Mouse (Mus musculus): ENCODE results near the gene Tubgcp6. TPM values are rescaled to one million over a fixed set of nuclear protein-coding genes. Genes with fewer than 3 reads are reported as not detected.

Gene Tubgcp6
- total and polyA plus RNA-seq, 2 experiments: 6.5 to 13.2 TPM

DNA sequence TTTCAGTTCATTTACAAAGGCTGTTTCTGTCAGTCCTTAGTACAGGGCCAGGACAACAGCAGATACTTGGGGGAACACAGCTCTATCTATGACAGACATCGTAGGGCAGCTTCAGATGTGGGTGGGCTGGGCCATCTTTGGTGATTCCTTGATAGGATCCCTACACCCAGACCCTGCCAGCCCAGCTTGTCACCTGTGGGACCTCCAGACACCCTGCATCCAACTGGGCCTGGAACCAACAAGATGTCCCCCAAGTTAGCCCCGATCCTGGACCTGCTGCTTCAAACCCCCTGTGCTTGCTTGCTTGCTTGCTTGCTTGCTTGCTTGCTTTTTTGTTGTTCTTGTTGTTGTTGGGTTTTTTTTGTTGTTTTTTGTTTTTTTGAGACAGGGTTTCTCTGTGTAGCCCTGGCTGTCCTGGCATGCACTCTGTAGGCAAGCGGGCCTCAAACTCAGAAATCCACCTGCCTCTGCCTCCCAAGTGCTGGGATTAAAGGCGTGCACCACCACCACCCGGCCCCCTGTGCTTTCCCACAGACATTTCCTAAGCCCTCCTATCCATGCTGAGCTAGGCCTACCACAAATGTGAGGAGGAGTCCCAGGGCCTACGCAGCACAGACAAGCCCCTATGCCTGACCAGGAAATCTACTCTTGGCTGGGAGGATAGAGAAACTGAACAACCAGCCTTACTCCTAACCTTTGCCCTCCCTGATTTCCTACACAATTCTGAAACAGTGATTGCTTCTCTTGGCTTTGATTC is 61.0 kb downstream of the Tubgcp6 start:
- peaks cover 8% of the 10 kb centered on the region for H3K27me3 ChIP-seq (ENCODE audit: control insufficient read depth, insufficient read depth, low read length)

DNA sequence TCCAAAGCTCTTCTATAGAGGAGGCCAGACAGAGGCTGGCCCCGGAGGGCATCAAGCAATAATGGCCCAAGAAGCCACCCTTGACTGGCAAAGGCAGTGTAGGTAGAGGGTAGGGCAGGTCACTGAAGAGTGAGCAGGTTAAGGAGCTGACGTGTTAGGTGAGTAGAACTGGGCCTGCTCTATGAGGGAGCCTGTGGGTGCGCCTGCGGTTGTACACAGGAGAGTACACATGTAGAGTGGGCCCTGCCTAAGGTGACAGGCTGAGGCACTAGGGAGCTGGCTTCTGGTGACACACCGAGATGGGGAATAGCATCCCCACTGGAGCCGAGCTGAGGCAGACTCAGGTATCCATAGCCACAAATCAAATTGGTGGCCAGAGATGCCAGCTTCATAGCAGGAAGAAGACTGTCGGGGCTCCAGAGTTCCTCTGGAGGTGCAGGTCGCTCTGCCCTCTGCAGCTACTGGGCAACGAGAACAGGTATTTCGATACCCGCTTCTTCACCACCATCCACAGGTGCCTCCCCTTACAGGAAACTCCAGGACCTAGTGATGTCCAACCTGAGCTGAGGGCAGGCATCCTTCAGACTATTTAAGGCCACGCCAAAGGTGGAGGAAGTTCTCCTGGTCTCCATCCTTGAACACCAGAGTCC is 62.0 kb downstream of the Tubgcp6 start:
- no peak for DNase-seq (ENCODE audit: extremely low read depth, low read depth, low spot score)
- TF ChIP-seq CTCF (IDR thresholded peaks at IDR 0.05; ENCODE audit: low read depth, low read length) (no peak), POLR2A (IDR thresholded peaks at IDR 0.05; ENCODE audit: extremely low read depth, insufficient read depth, low read length) (no peak)
- peaks cover 8% of the 10 kb centered on the region for H3K27me3 ChIP-seq (ENCODE audit: control insufficient read depth, insufficient read depth, low read length)
- WGBS: 92% methylated on average over 12 of the region's 12 CpGs
- H3K36me3 ChIP-seq (ENCODE audit: control insufficient read depth, insufficient read depth, low read length): no peaks in the 10 kb centered on the region
- H3K27ac ChIP-seq (replicated peaks; ENCODE audit: insufficient read depth, low read depth, low read length): no peak overlapping the region
- no peaks in the 10 kb centered on the region for H3K79me2 ChIP-seq (ENCODE audit: control insufficient read depth, insufficient read depth, low read length)
- no peak overlapping the region for H3K4me3 ChIP-seq (ENCODE audit: insufficient read depth, low read depth, low read length)
- no peak overlapping the region for H3K9ac ChIP-seq (ENCODE audit: low read depth, low read length)
- H3K4me1 ChIP-seq (ENCODE audit: control insufficient read depth, insufficient read depth, low read length): peaks cover 2% of the 10 kb centered on the region; the same call in 1 of the 2 replicates

More for the DNA sequence above, 61.0 kb downstream of the Tubgcp6 start:
- H3K27ac ChIP-seq (replicated peaks; ENCODE audit: insufficient read depth, low read depth, low read length): no peak overlapping the region
- H3K79me2 ChIP-seq (ENCODE audit: control insufficient read depth, insufficient read depth, low read length): no peaks in the 10 kb centered on the region
- H3K9ac ChIP-seq (ENCODE audit: low read depth, low read length): no peak overlapping the region
- H3K36me3 ChIP-seq (ENCODE audit: control insufficient read depth, insufficient read depth, low read length): no peaks in the 10 kb centered on the region
- peaks cover 2% of the 10 kb centered on the region; the same call in 1 of the 2 replicates for H3K4me1 ChIP-seq (ENCODE audit: control insufficient read depth, insufficient read depth, low read length)
- no peak for TF ChIP-seq POLR2A (IDR thresholded peaks at IDR 0.05; ENCODE audit: extremely low read depth, insufficient read depth, low read length)
- TF ChIP-seq CTCF (IDR thresholded peaks at IDR 0.05; ENCODE audit: low read depth, low read length): no peak
- H3K4me3 ChIP-seq (ENCODE audit: insufficient read depth, low read depth, low read length): no peak overlapping the region
- DNase-seq (ENCODE audit: extremely low read depth, low read depth, low spot score): no peak
- WGBS: 92% methylated on average over 6 of the region's 6 CpGs

DNA sequence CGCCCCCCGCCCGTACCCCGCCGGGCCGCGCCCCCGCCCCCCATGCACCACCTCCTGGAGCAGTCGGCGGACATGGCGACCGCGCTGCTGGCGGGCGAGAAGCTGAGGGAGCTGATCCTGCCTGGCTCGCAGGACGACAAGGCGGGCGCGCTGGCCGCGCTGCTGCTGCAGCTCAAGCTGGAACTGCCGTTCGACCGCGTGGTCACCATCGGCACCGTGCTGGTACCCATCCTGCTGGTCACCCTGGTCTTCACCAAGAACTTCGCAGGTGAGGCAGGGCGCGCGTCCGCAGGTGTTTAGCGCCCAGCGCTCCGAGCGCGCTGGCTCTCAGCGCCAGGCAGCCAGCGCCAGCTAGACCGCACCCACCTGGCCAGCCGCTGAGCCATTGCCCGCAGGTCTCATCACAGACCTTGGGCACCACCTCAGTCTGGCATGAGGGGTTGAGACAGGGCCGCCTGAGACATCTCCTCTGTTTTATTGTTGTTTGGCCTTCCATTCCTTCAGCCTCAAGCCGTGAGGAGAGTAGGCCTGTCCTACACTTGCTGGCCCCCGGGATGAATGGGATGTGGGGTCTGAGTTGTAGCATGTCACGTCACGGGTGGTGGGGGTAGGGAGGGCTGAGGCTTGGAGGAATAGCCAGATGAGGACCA is 62.8 kb downstream of the Tubgcp6 start:
- Histone ChIP-seq H3K9ac (ENCODE audit: low read depth, low read length) (no peak overlapping the region), H3K27ac (replicated peaks; ENCODE audit: insufficient read depth, low read depth, low read length) (no peak overlapping the region), H3K27me3 (ENCODE audit: control insufficient read depth, insufficient read depth, low read length) (peaks cover 8% of the 10 kb centered on the region), H3K4me3 (ENCODE audit: insufficient read depth, low read depth, low read length) (peak overlapping the region; percentile 40; the same call in 1 of the 2 replicates), H3K36me3 (ENCODE audit: control insufficient read depth, insufficient read depth, low read length) (no peaks in the 10 kb centered on the region), H3K4me1 (ENCODE audit: control insufficient read depth, insufficient read depth, low read length) (peaks cover 2% of the 10 kb centered on the region; the same call in 1 of the 2 replicates), H3K79me2 (ENCODE audit: control insufficient read depth, insufficient read depth, low read length) (no peaks in the 10 kb centered on the region)
- no peak for DNase-seq (ENCODE audit: extremely low read depth, low read depth, low spot score)
- 5% methylated on average over 44 of the region's 48 CpGs for WGBS
- TF ChIP-seq CTCF (IDR thresholded peaks at IDR 0.05; ENCODE audit: low read depth, low read length) (no peak), POLR2A (IDR thresholded peaks at IDR 0.05; ENCODE audit: extremely low read depth, insufficient read depth, low read length) (no peak)

DNA sequence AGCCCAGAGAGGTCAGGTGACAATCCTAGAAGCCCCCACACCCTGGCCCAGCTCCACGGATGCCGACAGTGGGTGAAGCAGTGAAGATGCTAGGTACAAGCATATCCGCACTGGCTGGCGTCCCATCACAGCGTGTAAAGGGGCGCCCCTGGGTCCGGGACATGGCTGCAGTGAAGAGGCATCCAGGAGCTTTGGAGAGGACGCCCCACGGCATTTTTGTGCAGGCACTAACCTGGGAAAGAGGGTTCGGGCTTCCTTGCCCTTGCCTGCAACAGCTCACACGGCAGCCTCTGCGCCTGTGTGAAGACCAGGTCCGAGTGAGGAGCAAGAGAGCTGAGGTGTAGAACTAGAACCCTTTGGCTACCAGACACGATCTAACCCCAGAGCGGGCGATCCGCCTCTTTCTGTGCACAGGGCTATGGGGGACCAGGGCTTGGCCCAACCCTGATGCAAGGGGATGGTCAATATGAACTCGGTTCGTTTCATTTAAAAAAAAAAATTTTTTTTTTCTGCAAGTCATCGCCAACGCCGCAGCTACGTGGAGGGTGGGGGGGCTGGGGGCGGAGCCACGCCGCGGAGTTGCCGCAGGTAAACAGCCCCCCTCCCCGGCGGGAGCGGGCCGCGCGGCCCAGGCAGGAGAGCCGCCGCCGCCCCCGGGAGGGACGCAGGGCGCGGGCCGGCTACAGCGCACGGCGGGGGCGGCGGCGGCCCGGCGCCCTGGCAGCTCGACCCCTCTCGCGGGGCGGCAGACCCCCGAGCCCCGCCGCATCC is 63.6 kb downstream of the Tubgcp6 start, which contains the start of gene Panx2:
TSS of gene Panx2 (plus strand) at position 574 of the 771 bp plus-strand sequence.
- TF ChIP-seq POLR2A (IDR thresholded peaks at IDR 0.05; ENCODE audit: extremely low read depth, insufficient read depth, low read length): no peak
- TF ChIP-seq CTCF (IDR thresholded peaks at IDR 0.05; ENCODE audit: low read depth, low read length): no peak
- no peak for DNase-seq (ENCODE audit: extremely low read depth, low read depth, low spot score)
- H3K4me1 ChIP-seq (ENCODE audit: control insufficient read depth, insufficient read depth, low read length): peaks cover 2% of the 10 kb centered on the region; the same call in 1 of the 2 replicates
- peak within 1 kb of the TSS; percentile 40; the same call in 1 of the 2 replicates for H3K4me3 ChIP-seq (ENCODE audit: insufficient read depth, low read depth, low read length)
- 3% methylated on average over 34 of the region's 57 CpGs for WGBS
- H3K9ac ChIP-seq (ENCODE audit: low read depth, low read length): no peak within 1 kb of the TSS
- no peaks in the 10 kb centered on the region for H3K36me3 ChIP-seq (ENCODE audit: control insufficient read depth, insufficient read depth, low read length)
- no peak within 1 kb of the TSS for H3K27ac ChIP-seq (replicated peaks; ENCODE audit: insufficient read depth, low read depth, low read length)
- H3K27me3 ChIP-seq (ENCODE audit: control insufficient read depth, insufficient read depth, low read length): peaks cover 8% of the 10 kb centered on the region
- no peaks in the 10 kb centered on the region for H3K79me2 ChIP-seq (ENCODE audit: control insufficient read depth, insufficient read depth, low read length)

DNA sequence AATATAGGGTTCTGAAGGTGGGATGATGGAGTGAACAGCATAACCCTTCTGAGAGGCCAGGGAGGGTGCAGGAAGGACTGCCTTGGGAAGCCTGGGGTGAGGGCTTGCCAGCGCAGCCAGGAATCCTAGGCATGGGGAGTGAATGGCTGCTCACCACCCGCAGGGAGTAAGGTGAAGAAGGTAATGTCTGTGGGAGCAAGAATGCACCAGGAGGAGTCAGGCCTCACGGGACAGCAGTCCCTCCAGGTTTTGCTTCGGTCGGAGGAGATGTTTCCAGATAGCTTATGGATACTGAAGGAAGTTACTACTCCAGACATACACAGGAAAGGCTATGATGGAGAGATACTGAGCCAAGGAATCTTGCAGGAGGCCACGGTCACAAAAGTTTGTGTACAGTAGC is 64.2 kb downstream of the Tubgcp6 start:
- WGBS: 36% methylated on average over 6 of the region's 6 CpGs
- no peak overlapping the region for H3K27ac ChIP-seq (replicated peaks; ENCODE audit: insufficient read depth, low read depth, low read length)
- TF ChIP-seq CTCF (IDR thresholded peaks at IDR 0.05; ENCODE audit: low read depth, low read length) (no peak), POLR2A (IDR thresholded peaks at IDR 0.05; ENCODE audit: extremely low read depth, insufficient read depth, low read length) (no peak)
- no peak overlapping the region for H3K4me3 ChIP-seq (ENCODE audit: insufficient read depth, low read depth, low read length)
- H3K79me2 ChIP-seq (ENCODE audit: control insufficient read depth, insufficient read depth, low read length): no peaks in the 10 kb centered on the region
- peaks cover 8% of the 10 kb centered on the region for H3K27me3 ChIP-seq (ENCODE audit: control insufficient read depth, insufficient read depth, low read length)
- H3K4me1 ChIP-seq (ENCODE audit: control insufficient read depth, insufficient read depth, low read length): peaks cover 2% of the 10 kb centered on the region; the same call in 1 of the 2 replicates
- no peak for DNase-seq (ENCODE audit: extremely low read depth, low read depth, low spot score)
- H3K36me3 ChIP-seq (ENCODE audit: control insufficient read depth, insufficient read depth, low read length): no peaks in the 10 kb centered on the region
- H3K9ac ChIP-seq (ENCODE audit: low read depth, low read length): no peak overlapping the region
